Mouse (Mus musculus): ENCODE measurements around the gene Mcoln3. TPM values are rescaled to one million over a fixed set of nuclear protein-coding genes. Genes with fewer than 3 reads are reported as not detected.

Mcoln3 gene
- polyA plus RNA-seq, 1 experiment from 2014 or later, result 4.4 TPM

GRCm38 (mm10) chr3:146136422-146136821 lies 19.2 kb downstream of the Mcoln3 start:
- Histone ChIP-seq H3K27ac (no peak overlapping the region), H3K4me3 (replicated peaks) (no peak overlapping the region), H3K9me3 (no peaks in the 10 kb centered on the region), H3K27me3 (replicated peaks) (no peaks in the 10 kb centered on the region), H3K36me3 (no peaks in the 10 kb centered on the region), H3K4me1 (no peaks in the 10 kb centered on the region), H3K9ac (no peak overlapping the region), H3K4me2 (no peak overlapping the region)
- ATAC-seq (ENCODE audit: insufficient read depth, low FRiP score, low read depth), result no peak
- 36% methylated on average over 10 of the region's 10 CpGs for WGBS

GRCm38 (mm10) chr3:146140276-146140675 lies 23.0 kb downstream of the Mcoln3 start:
- Histone ChIP-seq H3K9me3 (no peaks in the 10 kb centered on the region), H3K36me3 (no peaks in the 10 kb centered on the region), H3K4me1 (no peaks in the 10 kb centered on the region), H3K4me3 (replicated peaks) (no peak overlapping the region), H3K4me2 (no peak overlapping the region), H3K27ac (no peak overlapping the region), H3K27me3 (replicated peaks) (no peaks in the 10 kb centered on the region), H3K9ac (no peak overlapping the region)
- WGBS, result 92% methylated on average over 7 of the region's 7 CpGs
- no peak for ATAC-seq (ENCODE audit: insufficient read depth, low FRiP score, low read depth)

GRCm38 (mm10) chr3:146142523-146142922 lies 25.3 kb downstream of the Mcoln3 start:
- Histone ChIP-seq H3K27ac (no peak overlapping the region), H3K9me3 (no peaks in the 10 kb centered on the region), H3K9ac (no peak overlapping the region), H3K4me1 (no peaks in the 10 kb centered on the region), H3K4me3 (replicated peaks) (no peak overlapping the region), H3K36me3 (no peaks in the 10 kb centered on the region), H3K27me3 (replicated peaks) (no peaks in the 10 kb centered on the region), H3K4me2 (no peak overlapping the region)
- 85% methylated on average over 7 of the region's 7 CpGs for WGBS
- ATAC-seq (ENCODE audit: insufficient read depth, low FRiP score, low read depth), result no peak

GRCm38 (mm10) chr3:146145501-146145900 lies 28.3 kb downstream of the Mcoln3 start:
- H3K9me3 ChIP-seq, result no peaks in the 10 kb centered on the region
- H3K36me3 ChIP-seq, result no peaks in the 10 kb centered on the region
- ATAC-seq (ENCODE audit: insufficient read depth, low FRiP score, low read depth), result no peak
- H3K4me2 ChIP-seq, result no peak overlapping the region
- 53% methylated on average over 5 of the region's 5 CpGs for WGBS
- H3K9ac ChIP-seq, result no peak overlapping the region
- H3K27me3 ChIP-seq (replicated peaks), result no peaks in the 10 kb centered on the region
- no peak overlapping the region for H3K27ac ChIP-seq
- no peak overlapping the region for H3K4me3 ChIP-seq (replicated peaks)
- 0 out of 2 replicates have a peak, but pooled peaks cover 3% of the 10 kb centered on the region for H3K4me1 ChIP-seq

GRCm38 (mm10) chr3:146146131-146146530 lies 28.9 kb downstream of the Mcoln3 start:
- H3K27me3 ChIP-seq (replicated peaks), result no peaks in the 10 kb centered on the region
- H3K4me3 ChIP-seq (replicated peaks), result no peak overlapping the region
- no peaks in the 10 kb centered on the region for H3K36me3 ChIP-seq
- no peak for ATAC-seq (ENCODE audit: insufficient read depth, low FRiP score, low read depth)
- 60% methylated on average over 5 of the region's 5 CpGs for WGBS
- no peak overlapping the region for H3K27ac ChIP-seq
- H3K9me3 ChIP-seq, result no peaks in the 10 kb centered on the region
- H3K4me2 ChIP-seq, result no peak overlapping the region
- no peak overlapping the region for H3K9ac ChIP-seq
- H3K4me1 ChIP-seq, result 0 out of 2 replicates have a peak, but pooled peaks cover 3% of the 10 kb centered on the region

- peak within 1 kb of the TSS; percentile 46 for H3K4me3 ChIP-seq (replicated peaks)
- H3K36me3 ChIP-seq, result no peaks in the 10 kb centered on the region
- WGBS, result 13% methylated on average over 34 of the region's 34 CpGs
- H3K27ac ChIP-seq, result no peak within 1 kb of the TSS
- 0 out of 2 replicates have a peak, but pooled peaks cover 7% of the 10 kb centered on the region for H3K27me3 ChIP-seq (replicated peaks)
- 0 out of 2 replicates have a peak, but pooled peaks cover 3% of the 10 kb centered on the region for H3K4me1 ChIP-seq
- peak; percentile 61 for ATAC-seq (ENCODE audit: insufficient read depth, low FRiP score, low read depth)
- no peaks in the 10 kb centered on the region for H3K9me3 ChIP-seq
- peak within 1 kb of the TSS; percentile 94 for H3K4me2 ChIP-seq
- H3K9ac ChIP-seq, result no peak within 1 kb of the TSS
These were observed 32.2 kb downstream of the Mcoln3 start, which contains the start of gene Mcoln2 for GRCm38 (mm10) chr3:146149156-146150057. TSS of gene Mcoln2 (plus strand) at chr3:146149833.

GRCm38 (mm10) chr3:146150058-146150400 lies 32.8 kb downstream of the Mcoln3 start:
- WGBS, result 1% methylated on average over 26 of the region's 26 CpGs
- Histone ChIP-seq H3K36me3 (no peaks in the 10 kb centered on the region), H3K4me3 (replicated peaks) (peak overlapping the region; percentile 46), H3K4me2 (peak overlapping the region; percentile 94), H3K4me1 (0 out of 2 replicates have a peak, but pooled peaks cover 3% of the 10 kb centered on the region), H3K9me3 (no peaks in the 10 kb centered on the region), H3K27ac (no peak overlapping the region), H3K9ac (no peak overlapping the region), H3K27me3 (replicated peaks) (0 out of 2 replicates have a peak, but pooled peaks cover 7% of the 10 kb centered on the region)
- peak; percentile 80 for ATAC-seq (ENCODE audit: insufficient read depth, low FRiP score, low read depth)

GRCm38 (mm10) chr3:146150560-146150959 lies 33.3 kb downstream of the Mcoln3 start:
- H3K4me3 ChIP-seq (replicated peaks), result peak overlapping the region; percentile 46
- no peak for ATAC-seq (ENCODE audit: insufficient read depth, low FRiP score, low read depth)
- 0 out of 2 replicates have a peak, but pooled peaks cover 7% of the 10 kb centered on the region for H3K27me3 ChIP-seq (replicated peaks)
- no peaks in the 10 kb centered on the region for H3K9me3 ChIP-seq
- H3K36me3 ChIP-seq, result no peaks in the 10 kb centered on the region
- 0 out of 2 replicates have a peak, but pooled peaks cover 3% of the 10 kb centered on the region for H3K4me1 ChIP-seq
- H3K27ac ChIP-seq, result no peak overlapping the region
- peak overlapping the region; percentile 94 for H3K4me2 ChIP-seq
- 17% methylated on average over 11 of the region's 11 CpGs for WGBS
- H3K9ac ChIP-seq, result no peak overlapping the region

GRCm38 (mm10) chr3:146151328-146151727 lies 34.1 kb downstream of the Mcoln3 start:
- Histone ChIP-seq H3K9ac (no peak overlapping the region), H3K4me3 (replicated peaks) (no peak overlapping the region), H3K4me1 (0 out of 2 replicates have a peak, but pooled peaks cover 3% of the 10 kb centered on the region), H3K4me2 (no peak overlapping the region), H3K9me3 (no peaks in the 10 kb centered on the region), H3K27ac (no peak overlapping the region), H3K36me3 (no peaks in the 10 kb centered on the region), H3K27me3 (replicated peaks) (0 out of 2 replicates have a peak, but pooled peaks cover 7% of the 10 kb centered on the region)
- ATAC-seq (ENCODE audit: insufficient read depth, low FRiP score, low read depth), result no peak
- 94% methylated on average over 10 of the region's 10 CpGs for WGBS

- no peak overlapping the region for H3K4me2 ChIP-seq
- H3K4me3 ChIP-seq (replicated peaks), result no peak overlapping the region
- ATAC-seq (ENCODE audit: insufficient read depth, low FRiP score, low read depth), result no peak
- no peak overlapping the region for H3K9ac ChIP-seq
- 91% methylated on average over 8 of the region's 8 CpGs for WGBS
- H3K27ac ChIP-seq, result no peak overlapping the region
- 0 out of 2 replicates have a peak, but pooled peaks cover 7% of the 10 kb centered on the region for H3K27me3 ChIP-seq (replicated peaks)
- no peaks in the 10 kb centered on the region for H3K9me3 ChIP-seq
- no peaks in the 10 kb centered on the region for H3K36me3 ChIP-seq
- 0 out of 2 replicates have a peak, but pooled peaks cover 3% of the 10 kb centered on the region for H3K4me1 ChIP-seq
These were observed 34.5 kb downstream of the Mcoln3 start for GRCm38 (mm10) chr3:146151755-146152154.

- Histone ChIP-seq H3K4me1 (0 out of 2 replicates have a peak, but pooled peaks cover 3% of the 10 kb centered on the region), H3K27me3 (replicated peaks) (0 out of 2 replicates have a peak, but pooled peaks cover 7% of the 10 kb centered on the region), H3K27ac (no peak overlapping the region), H3K4me2 (no peak overlapping the region), H3K4me3 (replicated peaks) (no peak overlapping the region), H3K9ac (no peak overlapping the region), H3K9me3 (no peaks in the 10 kb centered on the region), H3K36me3 (no peaks in the 10 kb centered on the region)
- 88% methylated on average over 8 of the region's 8 CpGs for WGBS
- ATAC-seq (ENCODE audit: insufficient read depth, low FRiP score, low read depth), result no peak
These were observed 35.1 kb downstream of the Mcoln3 start for GRCm38 (mm10) chr3:146152348-146152747.

GRCm38 (mm10) chr3:146152913-146153312 lies 35.7 kb downstream of the Mcoln3 start:
- Histone ChIP-seq H3K27ac (no peak overlapping the region), H3K9ac (no peak overlapping the region), H3K4me1 (0 out of 2 replicates have a peak, but pooled peaks cover 3% of the 10 kb centered on the region), H3K9me3 (no peaks in the 10 kb centered on the region), H3K27me3 (replicated peaks) (0 out of 2 replicates have a peak, but pooled peaks cover 7% of the 10 kb centered on the region), H3K36me3 (no peaks in the 10 kb centered on the region), H3K4me2 (no peak overlapping the region), H3K4me3 (replicated peaks) (no peak overlapping the region)
- no peak for ATAC-seq (ENCODE audit: insufficient read depth, low FRiP score, low read depth)
- WGBS, result 86% methylated on average over 2 of the region's 2 CpGs

All from stomach, embryonic 15.5 days (tissue).